Mouse (Mus musculus): ENCODE measurements at regions not wholly inside any gene's neighbourhood (a gene's known extent, or its start where the extent isn't known, plus 50 kb on each side); places are given as distances from the start of the nearest gene placed in this dataset.

- TF ChIP-seq CTCF (IDR thresholded peaks at IDR 0.05; ENCODE audit: control insufficient read depth, insufficient read depth, insufficient read length) (no peak), USF1 (IDR thresholded peaks at IDR 0.05; ENCODE audit: low read depth) (no peak), MAX (IDR thresholded peaks at IDR 0.05) (no peak), CEBPB (IDR thresholded peaks at IDR 0.05; ENCODE audit: low read depth) (no peak), FOSL1 (IDR thresholded peaks at IDR 0.05; ENCODE audit: insufficient read depth, low read length, poor library complexity, severe bottlenecking) (no peak)
Observed at GRCm38 (mm10) chr11:65341683-65342440, 72.1 kb upstream of the Myocd start.

Measured in C2C12 (cell line).